Mouse (Mus musculus) CH12.LX (cell line): ENCODE data around the gene C2cd3. TPM values are rescaled to one million over a fixed set of nuclear protein-coding genes. Genes with fewer than 3 reads are reported as not detected.

Experiments used
- DNase-seq: peaks from one replicate; pipeline ENCODE4 v3.0.0-alpha.2; 2013; ENCODE audit errors: extremely low read depth
- H3K27ac ChIP-seq: 2 replicates; pipeline ENCODE4 v1.5.1; 2012; ENCODE audit warnings: low read depth, mild to moderate bottlenecking, control low read depth, moderate library complexity; ENCODE audit not compliant: insufficient read depth
- H3K27me3 ChIP-seq: replicated peaks from 2 replicates; pipeline ENCODE3; 2012; ENCODE audit warnings: inconsistent platforms
- H3K36me3 ChIP-seq, 2 experiments: replicated peaks in 1 of 2; 2 replicates each; pipeline versions ENCODE3 to v1.6.1; 2012; ENCODE audit warnings: inconsistent platforms in 1 of 2, low read length in 1 of 2, mild to moderate bottlenecking in 1 of 2, mixed read lengths in 1 of 2, moderate library complexity in 1 of 2; ENCODE audit not compliant: control insufficient read depth in 1 of 2, insufficient read depth in 1 of 2
- H3K4me1 ChIP-seq, 2 experiments: 2 replicates each; pipeline ENCODE4 v1.6.1; 2012; ENCODE audit warnings: inconsistent platforms in 1 of 2, moderate library complexity in 1 of 2; ENCODE audit not compliant: insufficient read depth in 2 of 2, control insufficient read depth in 1 of 2
- H3K4me2 ChIP-seq: 2 replicates; pipeline ENCODE4 v1.6.1; 2012; ENCODE audit warnings: low read depth, mild to moderate bottlenecking, control low read depth; ENCODE audit not compliant: poor library complexity, insufficient read depth, severe bottlenecking
- H3K4me3 ChIP-seq, 3 experiments: fragments of 150-350 bp in 1 of 3; sonication (generic) in 1 of 3; replicated peaks in 1 of 3; 2 replicates each; pipeline versions ENCODE3 to v1.5.1; 2011 to 2012; ENCODE audit warnings: low read depth in 2 of 3, low read length in 2 of 3, mild to moderate bottlenecking in 2 of 3, moderate library complexity in 2 of 3, control low read depth in 1 of 3, improper control_type of control experiment in 1 of 3, inconsistent platforms in 1 of 3, mixed read lengths in 1 of 3; ENCODE audit not compliant: poor library complexity in 1 of 3
- H3K79me2 ChIP-seq: replicated peaks from 2 replicates; pipeline ENCODE4 v1.6.1; 2012; ENCODE audit warnings: mild to moderate bottlenecking, moderate library complexity; ENCODE audit not compliant: control insufficient read depth, poor library complexity, insufficient read depth, severe bottlenecking; ENCODE audit errors: extremely low read depth
- H3K9ac ChIP-seq: 2 replicates; pipeline ENCODE4 v1.6.1; 2012; ENCODE audit warnings: low read depth, mild to moderate bottlenecking, control low read depth, moderate library complexity; ENCODE audit not compliant: insufficient read depth
- H3K9me3 ChIP-seq: replicated peaks from 2 replicates; pipeline ENCODE3; 2012; ENCODE audit warnings: low read length, inconsistent platforms, mixed read lengths
- BHLHE40 ChIP-seq: IDR thresholded peaks from 2 replicates; pipeline ENCODE4 v1.6.1; 2011; ENCODE audit warnings: mild to moderate bottlenecking, low read depth, low read length, improper control_type of control experiment
- CTCF ChIP-seq, 2 experiments: IDR thresholded peaks in 1 of 2; conservative IDR thresholded peaks in 1 of 2; 2 replicates each; pipeline ENCODE4 v1.5.1; 2011 to 2012; ENCODE audit warnings: low read depth in 2 of 2, low read length in 2 of 2, improper control_type of control experiment in 1 of 2, inconsistent platforms in 1 of 2, mild to moderate bottlenecking in 1 of 2, moderate library complexity in 1 of 2
- ELF1 ChIP-seq: IDR thresholded peaks from 2 replicates; pipeline ENCODE4 v1.6.1; 2014; ENCODE audit warnings: low read depth, mild to moderate bottlenecking, inconsistent platforms, low read length, improper control_type of control experiment
- EP300 ChIP-seq: IDR thresholded peaks from 2 replicates; pipeline ENCODE4 v1.6.1; 2011; ENCODE audit warnings: low read length, improper control_type of control experiment
- IRF4 ChIP-seq: IDR thresholded peaks from 2 replicates; pipeline ENCODE4 v1.6.1; 2014; ENCODE audit warnings: low read depth, mild to moderate bottlenecking, inconsistent platforms, low read length, improper control_type of control experiment
- JUN ChIP-seq: IDR thresholded peaks from 2 replicates; pipeline ENCODE4 v1.6.1; 2011; ENCODE audit warnings: low read depth, mild to moderate bottlenecking, low read length, improper control_type of control experiment, moderate library complexity; ENCODE audit not compliant: insufficient read depth
- JUND ChIP-seq: conservative IDR thresholded peaks from 2 replicates; pipeline ENCODE4 v1.6.1; 2011; ENCODE audit warnings: low read depth, low read length, improper control_type of control experiment
- KAT2A ChIP-seq: IDR thresholded peaks from 2 replicates; pipeline ENCODE4 v1.6.1; 2012; ENCODE audit warnings: low read length, improper control_type of control experiment, inconsistent platforms; ENCODE audit not compliant: insufficient replicate concordance
- MXI1 ChIP-seq: IDR thresholded peaks from 2 replicates; pipeline ENCODE4 v1.6.1; 2011; ENCODE audit warnings: mild to moderate bottlenecking, low read depth, low read length, improper control_type of control experiment
- MYC ChIP-seq: IDR thresholded peaks from 2 replicates; pipeline ENCODE4 v1.6.1; 2011; ENCODE audit warnings: low read depth, mild to moderate bottlenecking, improper control_type of control experiment, low read length
- NRF1 ChIP-seq: IDR thresholded peaks from 2 replicates; pipeline ENCODE4 v1.6.1; 2014; ENCODE audit warnings: low read depth, mild to moderate bottlenecking, inconsistent platforms, low read length, improper control_type of control experiment, moderate library complexity
- POLR2AphosphoS2 ChIP-seq: IDR thresholded peaks from 2 replicates; pipeline ENCODE4 v1.6.1; 2011; ENCODE audit warnings: low read depth, low read length, improper control_type of control experiment
- RAD21 ChIP-seq: IDR thresholded peaks from 2 replicates; pipeline ENCODE4 v1.6.1; 2011; ENCODE audit warnings: low read depth, mild to moderate bottlenecking, low read length, improper control_type of control experiment, moderate library complexity
- RCOR1 ChIP-seq: conservative IDR thresholded peaks from 2 replicates; pipeline ENCODE4 v1.6.1; 2012; ENCODE audit warnings: low read depth, mild to moderate bottlenecking, inconsistent platforms, low read length, improper control_type of control experiment
- SIN3A ChIP-seq: IDR thresholded peaks from 2 replicates; pipeline ENCODE4 v1.6.1; 2012; ENCODE audit warnings: low read length, improper control_type of control experiment, inconsistent platforms
- SMC3 ChIP-seq: IDR thresholded peaks from 2 replicates; pipeline ENCODE4 v1.6.1; 2011; ENCODE audit warnings: low read depth, low read length, improper control_type of control experiment
- TBP ChIP-seq: conservative IDR thresholded peaks from 2 replicates; pipeline ENCODE4 v1.6.1; 2011; ENCODE audit warnings: low read depth, low read length, improper control_type of control experiment
- TCF12 ChIP-seq: IDR thresholded peaks from 2 replicates; pipeline ENCODE4 v1.6.1; 2014; ENCODE audit warnings: low read depth, mild to moderate bottlenecking, inconsistent platforms, low read length, improper control_type of control experiment
- ZC3H11A ChIP-seq: IDR thresholded peaks from 2 replicates; pipeline ENCODE4 v1.6.1; 2012; ENCODE audit warnings: low read depth, mild to moderate bottlenecking, inconsistent platforms, low read length, improper control_type of control experiment
- ZKSCAN1 ChIP-seq: IDR thresholded peaks from 2 replicates; pipeline ENCODE4 v1.6.1; 2012; ENCODE audit warnings: low read depth, inconsistent platforms, low read length, improper control_type of control experiment, borderline replicate concordance
- dilution Hi-C: fragments of 300-500 bp; cut with MboI; formaldehyde crosslinking; loops from 2 replicates; pipeline ENCODE4 v1.14.3; 2020; ENCODE audit warnings: low sequenced_read_pairs; ENCODE audit not compliant: extremely low pct_unique_long_range_greater_than_20kb, extremely low pct_ligation_motif_present
- in situ Hi-C: fragments of 300-500 bp; cut with MboI; formaldehyde crosslinking; loops from 3 replicates; pipeline ENCODE4 v1.14.3; 2019; ENCODE audit warnings: low sequenced_read_pairs, low pct_ligation_motif_present, low pct_unique_long_range_greater_than_20kb, mixed read lengths
- polyA plus RNA-seq: library from polyadenylated mRNA; unstranded; fragments of >175 nt; gene quantifications from 2 replicates; pipeline ENCODE4 v1.2.1, GENCODE M21; 2012; ENCODE audit warnings: low read depth; ENCODE audit not compliant: insufficient read length
- total RNA-seq, 2 experiments: library from RNA; depleted of rRNA; stranded (reverse); fragments of 300-350 nt in 1 of 2; fragments of >200 nt in 1 of 2; gene quantifications; 2 replicates each; pipeline ENCODE4 v1.2.3; 2012 to 2014

Gene C2cd3
- total and polyA plus RNA-seq, 3 experiments, result 11.7 to 25.0 (median 16.7) TPM

DNA sequence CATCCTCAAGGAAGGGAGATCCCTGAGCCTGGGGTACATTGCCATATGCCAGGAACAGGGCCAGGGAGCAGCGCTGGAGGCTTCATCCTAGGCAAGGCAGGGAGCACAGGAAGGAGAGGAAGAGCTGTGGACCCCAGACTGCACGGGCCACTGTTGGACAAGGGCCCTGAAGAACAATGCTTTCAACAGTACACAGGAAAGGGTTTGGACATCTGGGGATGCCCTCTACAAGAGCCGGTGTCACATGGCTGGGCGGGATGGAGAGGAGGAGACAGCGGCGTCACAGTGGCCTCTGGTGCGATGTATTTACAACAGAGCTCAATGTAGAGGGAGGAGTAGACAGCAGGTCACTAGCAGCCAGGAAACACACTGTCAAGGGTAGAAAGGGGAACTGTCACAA, 44.5 kb upstream of the C2cd3 start:
- Histone ChIP-seq H3K27ac (no peak overlapping the region), H3K9me3 (no peaks in the 10 kb centered on the region), H3K79me2 (no peaks in the 10 kb centered on the region), H3K4me1 (peaks cover 0 to 9% of the 10 kb centered on the region in 2 experiments; a peak in 2 of 4 replicates), H3K27me3 (no peaks in the 10 kb centered on the region), H3K36me3 (peaks cover 29 to 71% of the 10 kb centered on the region in 2 experiments), H3K4me2 (no peak overlapping the region), H3K9ac (no peak overlapping the region), H3K4me3 (no peak overlapping the region)
- dilution Hi-C loops, result no loop called here
- no peak for DNase-seq
- in situ Hi-C loops, result no loop called here
- TF ChIP-seq POLR2AphosphoS2 (no peak), KAT2A (no peak), BHLHE40 (no peak), MYC (no peak), CTCF (conservative IDR thresholded peaks at IDR 0.05 in 1 of 2, IDR thresholded peaks at IDR 0.05 in 1 of 2; ENCODE audit: low read depth in 2 of 2, low read length in 2 of 2) (no peak), ZKSCAN1 (no peak), SIN3A (no peak), RAD21 (no peak), RCOR1 (no peak), SMC3 (no peak)

DNA sequence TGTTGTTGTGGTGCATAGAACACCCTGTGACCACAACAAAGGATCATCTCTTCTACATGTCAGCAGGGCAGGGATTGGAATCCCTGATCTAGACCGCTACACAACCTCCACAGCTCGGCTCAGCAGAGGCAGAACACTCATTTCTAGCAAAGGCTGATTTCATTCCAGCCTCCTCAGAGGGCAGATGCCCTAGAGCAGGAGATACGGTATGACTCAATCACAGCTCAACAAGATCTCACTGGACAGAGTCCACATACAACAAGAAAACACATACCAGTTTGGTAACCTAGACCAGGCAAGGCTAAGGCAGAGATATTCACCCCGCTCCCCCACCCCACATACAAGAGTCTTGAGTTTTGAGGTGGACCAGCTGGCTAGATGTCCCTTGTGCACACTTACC, 43.4 kb upstream of the C2cd3 start:
- H3K9ac ChIP-seq, result no peak overlapping the region
- in situ Hi-C loops, result no loop called here
- no peak for DNase-seq
- no peaks in the 10 kb centered on the region for H3K9me3 ChIP-seq
- H3K4me1 ChIP-seq, result peaks cover 0 to 9% of the 10 kb centered on the region in 2 experiments; a peak in 2 of 4 replicates
- no peak overlapping the region for H3K4me3 ChIP-seq
- H3K27me3 ChIP-seq, result no peaks in the 10 kb centered on the region
- peaks cover 38 to 83% of the 10 kb centered on the region in 2 experiments for H3K36me3 ChIP-seq
- no peak overlapping the region for H3K4me2 ChIP-seq
- H3K79me2 ChIP-seq, result no peaks in the 10 kb centered on the region
- H3K27ac ChIP-seq, result no peak overlapping the region
- dilution Hi-C loops, result no loop called here
- no peak for TF ChIP-seq ELF1
- TF ChIP-seq TCF12, result no peak
- no peak for TF ChIP-seq JUND
- no peak for TF ChIP-seq ZC3H11A
- TF ChIP-seq TBP, result no peak
- TF ChIP-seq NRF1, result no peak
- TF ChIP-seq, all 38 proteins: peak for 0

DNA sequence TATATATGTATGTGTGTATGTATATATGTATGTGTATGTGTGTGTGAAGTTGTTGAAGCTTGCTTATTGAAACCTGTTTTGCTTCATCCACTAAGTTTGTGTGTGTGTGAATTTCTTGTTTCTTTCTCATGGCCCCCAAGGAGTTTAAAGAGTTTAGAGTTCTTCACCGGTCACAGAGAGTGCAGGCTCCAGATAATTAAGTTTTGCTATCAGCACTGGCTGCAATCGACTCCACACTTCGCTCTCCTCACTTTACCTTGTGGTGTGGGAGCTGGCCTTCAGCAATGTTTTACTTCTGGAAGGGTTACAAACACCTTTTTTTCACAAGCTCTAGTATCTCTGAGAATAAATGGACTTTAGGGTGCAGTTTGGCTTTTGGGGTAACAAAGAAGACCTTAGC, 40.8 kb upstream of the C2cd3 start:
- dilution Hi-C loops, result no loop called here
- no peak for DNase-seq
- H3K4me1 ChIP-seq, result peaks cover 0 to 9% of the 10 kb centered on the region in 2 experiments; a peak in 2 of 4 replicates
- H3K27me3 ChIP-seq, result no peaks in the 10 kb centered on the region
- no peak overlapping the region for H3K4me3 ChIP-seq
- H3K9ac ChIP-seq, result no peak overlapping the region
- H3K27ac ChIP-seq, result no peak overlapping the region
- H3K4me2 ChIP-seq, result no peak overlapping the region
- H3K36me3 ChIP-seq, result peaks cover 55 to 89% of the 10 kb centered on the region in 2 experiments
- no peaks in the 10 kb centered on the region for H3K9me3 ChIP-seq
- in situ Hi-C loops, result no loop called here
- TF ChIP-seq EP300 (no peak), JUN (no peak), MXI1 (no peak), ELF1 (no peak), IRF4 (no peak)
- H3K79me2 ChIP-seq, result no peaks in the 10 kb centered on the region
